Mouse (Mus musculus): Measurements from ENCODE around the gene Arhgef39.

GRCm38 (mm10) chr4:43489611-43490010 is 9.9 kb downstream of the Arhgef39 start:
- TF ChIP-seq CTCF (IDR thresholded peaks at IDR 0.05; ENCODE audit: extremely low read depth, insufficient read depth, low read length) (no peak), POLR2A (IDR thresholded peaks at IDR 0.05; ENCODE audit: extremely low read depth, insufficient read depth, low read length) (no peak)

All from cortical plate, adult 2 months (tissue).